Mouse (Mus musculus) limb, embryonic 14.5 days (tissue): Measurements from ENCODE around the gene Trhr2. TPM values are rescaled to one million over a fixed set of nuclear protein-coding genes. Genes with fewer than 3 reads are reported as not detected.

Source experiments
- ATAC-seq: fragments of 200-750 bp; cut with Nextera tagmentation; 2 replicates; pipeline ENCODE4 v1.8.0; 2017; ENCODE audit warnings: low read depth, moderate number of reproducible peaks, moderate TSS enrichment; ENCODE audit not compliant: low FRiP score
- DNase-seq: peaks from one replicate; pipeline ENCODE4 v3.0.0-alpha.2; 2015; ENCODE audit warnings: low spot score
- H3K27ac ChIP-seq: fragments of 300-500 bp; sonication (generic); replicated peaks from 2 replicates; pipeline ENCODE4 v1.5.1; 2014; ENCODE audit warnings: low read depth, mild to moderate bottlenecking, low read length, moderate library complexity, mixed read lengths
- H3K27me3 ChIP-seq: fragments of 300-500 bp; sonication (generic); 2 replicates; pipeline ENCODE4 v1.6.1; 2014; ENCODE audit warnings: low read length, mixed read lengths; ENCODE audit not compliant: control insufficient read depth, insufficient read depth
- H3K36me3 ChIP-seq: fragments of 300-500 bp; sonication (generic); 2 replicates; pipeline ENCODE4 v1.6.1; 2014; ENCODE audit warnings: mild to moderate bottlenecking, low read length, moderate library complexity, mixed read lengths; ENCODE audit not compliant: control insufficient read depth, insufficient read depth
- H3K4me1 ChIP-seq: fragments of 300-500 bp; sonication (generic); 2 replicates; pipeline ENCODE4 v1.6.1; 2014; ENCODE audit warnings: antibody characterized with exemption, low read length, mixed read lengths; ENCODE audit not compliant: control insufficient read depth, insufficient read depth
- H3K4me2 ChIP-seq: fragments of 300-500 bp; sonication (generic); replicated peaks from 2 replicates; pipeline ENCODE4 v1.6.1; 2014; ENCODE audit warnings: low read depth, mild to moderate bottlenecking, low read length, moderate library complexity; ENCODE audit not compliant: severe bottlenecking
- H3K4me3 ChIP-seq: fragments of 300-500 bp; sonication (generic); replicated peaks from 2 replicates; pipeline ENCODE4 v1.5.1; 2014; ENCODE audit warnings: low read length
- H3K9ac ChIP-seq: fragments of 300-500 bp; sonication (generic); 2 replicates; pipeline ENCODE4 v1.6.1; 2014; ENCODE audit warnings: mild to moderate bottlenecking, low read depth, low read length, moderate library complexity; ENCODE audit not compliant: severe bottlenecking
- H3K9me3 ChIP-seq: fragments of 300-500 bp; sonication (generic); 2 replicates; pipeline ENCODE4 v1.6.1; 2016; ENCODE audit warnings: low read length; ENCODE audit not compliant: control insufficient read depth
- POLR2A ChIP-seq: fragments of 200-500 bp; IDR thresholded peaks from 2 replicates; pipeline ENCODE4 v1.8.0; 2012; ENCODE audit warnings: inconsistent platforms, mild to moderate bottlenecking, moderate library complexity, borderline replicate concordance; ENCODE audit not compliant: insufficient read depth, insufficient read length; ENCODE audit errors: extremely low read depth
- WGBS: fragments of 180-500 bp; shearing (Covaris S2); extraction: QIAGEN DNeasy Blood & Tissue Kit; methylation state at CpG from one replicate; pipeline ENCODE4 v1.1.7; 2014; 5-methylcytosine and 5-hydroxymethylcytosine counted together
- polyA plus RNA-seq, 2 experiments: library from polyadenylated mRNA; depleted of rRNA in 1 of 2; stranded (reverse) in 1 of 2; unstranded in 1 of 2; fragments of >200 nt; fragmentation: Nextera tagmentation in 1 of 2; extraction: Ambion mirVana in 1 of 2; gene quantifications; 2 replicates each; pipeline versions ENCODE4 v1.2.1 to v1.2.3; 2012 to 2014

The Trhr2 gene
- polyA plus RNA-seq, 2 experiments, result 1.7 TPM; not detected in 1

DNA sequence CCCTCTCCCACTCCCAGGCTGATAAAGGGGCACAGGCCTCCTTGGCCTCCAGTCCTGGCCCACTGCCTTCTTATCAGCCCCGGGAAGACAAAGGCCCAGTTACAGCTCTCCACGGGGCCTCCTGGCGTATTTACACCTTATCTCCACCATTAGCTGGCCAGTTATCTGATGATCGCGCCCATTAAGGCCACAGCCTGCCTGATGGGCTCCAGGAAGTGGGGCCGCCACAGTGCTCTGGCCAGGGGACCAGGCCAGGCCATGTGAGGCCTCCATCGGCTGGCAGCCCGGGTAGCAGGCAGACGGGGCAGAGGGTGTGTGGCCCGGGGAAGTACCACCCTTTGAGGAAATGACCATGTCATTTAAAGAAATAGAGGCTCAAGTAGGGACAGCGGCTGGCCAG lies 37.8 kb downstream of the Trhr2 start:
- ATAC-seq, result no peak
- Histone ChIP-seq H3K4me3 (no peak overlapping the region), H3K9me3 (no peaks in the 10 kb centered on the region), H3K9ac (no peak overlapping the region), H3K4me1 (no peaks in the 10 kb centered on the region; the same call in 1 of the 2 replicates), H3K36me3 (no peaks in the 10 kb centered on the region), H3K27ac (no peak overlapping the region), H3K27me3 (no peaks in the 10 kb centered on the region), H3K4me2 (no peak overlapping the region)
- DNase-seq, result no peak
- TF ChIP-seq POLR2A, result no peak
- WGBS, result 38% methylated on average over 11 of the region's 11 CpGs

DNA sequence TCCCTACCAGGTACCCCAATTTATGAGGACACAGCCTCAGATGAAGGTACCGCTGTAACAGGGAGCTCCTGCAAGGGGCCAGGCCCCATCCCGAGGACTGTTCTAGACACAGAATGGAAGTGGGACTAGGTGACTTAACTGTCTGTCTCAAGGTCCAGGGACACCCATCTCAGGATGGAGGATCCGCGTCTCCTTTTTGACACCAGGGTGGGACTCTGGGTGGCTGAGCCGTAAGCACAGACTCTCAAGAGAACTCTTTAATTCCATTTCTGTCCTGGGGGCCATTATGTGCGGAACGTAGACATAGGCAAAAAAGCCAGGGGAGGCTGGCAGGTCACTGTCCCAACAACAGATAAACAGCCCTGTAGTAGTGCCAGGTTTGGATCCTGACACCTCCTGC lies 38.4 kb downstream of the Trhr2 start:
- Histone ChIP-seq H3K4me3 (no peak overlapping the region), H3K27ac (no peak overlapping the region), H3K9me3 (no peaks in the 10 kb centered on the region), H3K4me2 (no peak overlapping the region), H3K36me3 (no peaks in the 10 kb centered on the region), H3K27me3 (no peaks in the 10 kb centered on the region), H3K4me1 (no peaks in the 10 kb centered on the region; the same call in 1 of the 2 replicates), H3K9ac (no peak overlapping the region)
- ATAC-seq, result no peak
- TF ChIP-seq POLR2A, result no peak
- 79% methylated on average over 7 of the region's 7 CpGs for WGBS
- DNase-seq, result no peak

DNA sequence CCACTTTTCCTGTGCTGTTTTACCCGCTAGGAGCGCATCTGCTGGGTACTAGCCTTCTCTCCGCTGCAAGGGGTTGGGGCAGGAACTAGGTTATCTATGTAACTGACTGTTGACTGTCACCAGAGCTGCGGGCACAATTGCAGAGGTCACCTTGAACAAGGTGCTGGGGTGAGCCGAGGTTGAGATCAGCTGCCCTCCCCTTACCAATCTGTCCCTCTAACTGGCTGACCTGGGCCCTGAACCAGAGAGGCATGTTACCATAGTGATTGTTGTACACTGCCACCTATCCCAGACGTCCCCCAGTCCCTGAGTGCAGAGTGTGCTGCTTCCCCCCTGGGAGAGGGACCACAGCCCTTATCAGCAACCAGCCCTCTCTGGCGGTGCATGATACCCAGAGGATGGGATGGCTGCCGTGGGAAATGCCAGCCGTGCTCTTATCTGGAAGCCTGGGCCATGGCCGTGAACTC lies 39.1 kb downstream of the Trhr2 start:
- Histone ChIP-seq H3K4me3 (no peak overlapping the region), H3K27ac (no peak overlapping the region), H3K36me3 (no peaks in the 10 kb centered on the region), H3K4me1 (no peaks in the 10 kb centered on the region; the same call in 1 of the 2 replicates), H3K4me2 (no peak overlapping the region), H3K9me3 (no peaks in the 10 kb centered on the region), H3K9ac (no peak overlapping the region), H3K27me3 (no peaks in the 10 kb centered on the region)
- no peak for TF ChIP-seq POLR2A
- DNase-seq (no peak), ATAC-seq (no peak)
- WGBS, result 70% methylated on average over 10 of the region's 10 CpGs

DNA sequence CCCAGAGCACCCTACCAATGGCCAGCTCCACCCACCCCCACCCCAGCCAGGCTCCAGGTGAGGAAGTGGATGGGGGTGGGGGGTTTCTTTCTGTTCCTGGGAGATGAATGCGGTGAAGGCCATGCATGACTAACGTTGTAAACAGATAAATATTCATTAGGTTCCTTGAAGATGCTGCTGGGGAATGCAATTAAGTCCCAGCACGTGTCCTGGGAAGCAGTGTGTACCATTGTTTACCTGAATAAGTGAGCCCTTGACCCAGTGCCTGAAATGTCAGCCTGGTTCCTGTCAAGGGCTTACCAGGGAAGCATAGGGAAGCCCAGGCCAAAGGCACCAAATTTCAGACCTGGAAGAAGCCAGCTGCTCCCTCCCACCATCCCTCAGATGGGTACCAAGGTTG lies 40.0 kb downstream of the Trhr2 start:
- DNase-seq, result no peak
- H3K4me1 ChIP-seq, result no peaks in the 10 kb centered on the region; the same call in 1 of the 2 replicates
- no peak overlapping the region for H3K4me3 ChIP-seq
- no peak overlapping the region for H3K4me2 ChIP-seq
- no peak overlapping the region for H3K9ac ChIP-seq
- no peaks in the 10 kb centered on the region for H3K9me3 ChIP-seq
- H3K27ac ChIP-seq, result no peak overlapping the region
- WGBS, result 23% methylated on average over 3 of the region's 3 CpGs
- no peak for ATAC-seq
- no peak for TF ChIP-seq POLR2A
- H3K27me3 ChIP-seq, result no peaks in the 10 kb centered on the region
- no peaks in the 10 kb centered on the region for H3K36me3 ChIP-seq

DNA sequence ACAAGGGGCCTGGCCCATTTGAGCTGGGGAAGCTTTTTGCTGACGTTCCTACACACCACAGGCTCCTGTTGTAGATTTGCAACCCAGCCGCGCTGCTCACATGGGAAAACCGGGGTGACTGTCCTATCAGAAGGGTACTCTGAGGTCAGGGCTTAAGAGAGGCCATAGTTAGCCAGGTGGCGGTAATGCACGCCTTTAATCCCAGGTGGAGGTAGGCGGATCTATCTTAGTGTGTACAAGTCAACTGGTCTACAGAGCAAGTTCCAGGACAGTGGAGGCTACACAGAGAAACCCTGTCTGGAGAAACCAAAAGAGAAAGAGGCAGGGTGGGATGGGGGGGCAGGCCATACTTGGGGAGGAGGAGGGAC lies 40.9 kb downstream of the Trhr2 start:
- H3K27ac ChIP-seq, result no peak overlapping the region
- H3K9ac ChIP-seq, result no peak overlapping the region
- no peak overlapping the region for H3K4me3 ChIP-seq
- DNase-seq (no peak), ATAC-seq (no peak)
- no peak for TF ChIP-seq POLR2A
- no peaks in the 10 kb centered on the region for H3K27me3 ChIP-seq
- H3K4me1 ChIP-seq, result no peaks in the 10 kb centered on the region; the same call in 1 of the 2 replicates
- H3K36me3 ChIP-seq, result no peaks in the 10 kb centered on the region
- 72% methylated on average over 7 of the region's 7 CpGs for WGBS
- no peaks in the 10 kb centered on the region for H3K9me3 ChIP-seq
- H3K4me2 ChIP-seq, result no peak overlapping the region
